Mouse (Mus musculus) CD4-positive helper T cell, adult 2 months (primary cell): Measurements from ENCODE around the gene Wif1.
A peak's percentile ranks its signal among the peaks of the same experiment; 100 is the strongest.

Experiments used
- DNase-seq: peaks from one replicate; pipeline ENCODE4 v3.0.0-alpha.2; 2012; ENCODE audit warnings: low read depth, missing footprints, low spot score

The Wif1 gene

DNA sequence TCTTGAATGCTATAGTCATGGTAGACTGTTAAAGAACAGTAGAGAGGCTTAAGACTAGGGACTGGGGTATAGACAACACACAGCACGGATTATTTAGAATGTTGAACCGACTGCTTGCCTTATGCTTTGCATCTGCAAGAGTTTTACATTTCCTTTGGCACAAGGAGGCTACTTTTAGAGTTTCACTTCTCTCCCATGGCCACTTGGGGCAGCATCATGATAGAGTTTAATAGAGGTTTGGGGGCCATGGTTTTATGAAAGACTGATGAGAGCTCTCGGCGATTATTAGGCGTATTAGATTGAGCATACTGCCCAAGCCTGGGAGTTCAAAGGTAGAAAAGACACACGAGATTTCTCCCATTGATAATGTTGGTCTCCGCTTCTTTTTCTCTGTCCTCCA is 37.0 kb downstream of the Wif1 start:
- no peak for DNase-seq

DNA sequence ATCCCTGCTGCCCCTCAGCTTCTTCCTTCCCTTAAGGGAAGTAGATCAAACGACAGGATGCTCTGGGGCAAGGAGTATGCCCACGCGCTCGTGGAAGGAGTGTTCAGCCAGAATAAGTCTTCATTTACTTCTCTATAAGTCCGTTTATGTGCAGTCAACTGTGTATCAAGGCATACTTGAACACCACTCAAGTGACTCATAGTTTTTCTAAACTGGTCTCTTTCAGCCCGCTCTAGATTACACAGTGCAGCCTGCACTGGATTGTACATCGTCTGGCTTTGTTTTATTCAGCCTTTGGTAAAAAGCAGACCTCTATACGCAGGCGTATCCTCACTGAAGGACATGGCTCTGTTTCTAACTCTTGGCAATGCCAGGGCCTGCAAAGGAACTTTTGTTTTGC is 46.7 kb downstream of the Wif1 start:
- no peak for DNase-seq

DNA sequence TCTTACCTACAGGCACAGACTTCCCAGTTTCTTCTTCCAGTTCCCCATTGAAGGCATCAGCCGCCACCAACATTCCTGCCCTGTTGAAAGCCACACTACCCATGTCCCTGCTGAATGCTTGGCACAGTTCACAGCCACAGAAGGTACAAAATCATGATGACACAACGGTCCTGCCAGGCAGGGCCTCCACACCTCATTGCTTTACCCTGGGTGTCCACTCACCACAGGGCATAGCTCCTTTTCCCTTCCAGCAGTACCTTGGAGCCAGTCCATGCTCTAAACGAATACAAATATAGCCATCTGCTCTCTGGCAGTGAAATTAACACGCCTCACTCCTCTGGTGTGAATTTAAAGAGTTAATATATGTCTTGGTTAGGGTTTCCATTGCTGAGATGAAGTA is 49.1 kb downstream of the Wif1 start:
- no peak for DNase-seq

DNA sequence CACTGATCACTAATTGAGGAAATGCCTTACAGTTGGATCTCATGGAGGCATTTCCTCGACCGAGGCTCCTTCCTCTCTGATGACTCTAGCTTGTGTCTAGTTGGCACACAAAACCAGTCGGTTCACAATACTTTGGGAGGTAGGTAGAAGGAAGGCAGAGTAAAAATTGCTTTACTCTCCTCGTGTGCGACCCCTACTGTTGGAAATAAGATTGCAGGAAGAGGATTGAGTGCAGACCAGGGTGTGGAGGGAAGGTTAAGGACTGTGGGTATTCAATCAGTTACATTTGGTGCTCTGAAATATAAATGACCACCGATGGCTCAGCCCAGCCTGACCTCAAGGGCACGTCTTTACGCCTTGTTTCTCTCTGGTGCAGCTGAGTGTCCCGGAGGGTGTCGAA is 49.8 kb downstream of the Wif1 start:
- no peak for DNase-seq

- DNase-seq = no peak
Observed at GRCm38 (mm10) chr10:121088679-121089078, 54.9 kb downstream of the Wif1 start.

DNA sequence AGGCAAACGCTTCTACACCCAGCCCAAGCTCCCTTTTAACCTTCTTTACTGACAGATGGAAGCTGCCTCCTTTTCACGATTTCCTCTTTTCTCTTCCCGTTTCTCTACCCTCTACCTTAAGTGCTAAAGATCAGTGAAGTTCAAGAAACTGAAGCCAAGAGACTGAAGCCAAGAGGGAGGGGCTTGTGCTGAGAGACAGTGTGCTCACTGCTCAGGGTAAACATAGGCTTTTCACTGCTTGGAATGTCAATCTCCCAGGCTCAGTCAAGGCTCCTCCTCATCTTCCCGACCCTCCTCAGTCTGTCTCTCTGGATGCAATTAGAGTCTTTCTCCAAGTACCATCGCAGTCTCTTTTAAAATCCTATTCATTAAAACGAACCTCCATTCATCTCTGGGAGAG is 55.6 kb downstream of the Wif1 start:
- DNase-seq = no peak

GRCm38 (mm10) chr10:121090006-121090405 is 56.2 kb downstream of the Wif1 start:
- no peak for DNase-seq

DNA sequence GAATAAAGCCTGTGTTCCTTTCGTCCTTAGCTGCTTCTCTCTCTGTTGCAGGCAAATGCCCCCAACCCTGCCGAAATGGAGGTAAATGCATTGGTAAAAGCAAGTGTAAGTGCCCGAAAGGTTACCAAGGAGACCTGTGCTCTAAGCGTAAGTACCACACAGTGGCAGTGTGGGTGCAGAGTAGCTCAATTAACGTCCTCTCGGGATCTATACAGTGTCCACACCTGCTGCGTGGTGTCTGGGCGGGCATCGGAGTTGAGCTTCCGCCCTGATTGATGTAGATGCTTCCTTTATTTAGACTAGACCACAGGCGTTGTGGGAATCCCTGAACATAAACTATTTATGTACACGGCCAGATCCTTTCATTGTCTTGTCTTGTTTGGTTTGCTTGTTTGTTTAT is 62.2 kb downstream of the Wif1 start:
- DNase-seq = no peak

GRCm38 (mm10) chr10:121098263-121098662 is 64.5 kb downstream of the Wif1 start:
- DNase-seq = no peak

DNA sequence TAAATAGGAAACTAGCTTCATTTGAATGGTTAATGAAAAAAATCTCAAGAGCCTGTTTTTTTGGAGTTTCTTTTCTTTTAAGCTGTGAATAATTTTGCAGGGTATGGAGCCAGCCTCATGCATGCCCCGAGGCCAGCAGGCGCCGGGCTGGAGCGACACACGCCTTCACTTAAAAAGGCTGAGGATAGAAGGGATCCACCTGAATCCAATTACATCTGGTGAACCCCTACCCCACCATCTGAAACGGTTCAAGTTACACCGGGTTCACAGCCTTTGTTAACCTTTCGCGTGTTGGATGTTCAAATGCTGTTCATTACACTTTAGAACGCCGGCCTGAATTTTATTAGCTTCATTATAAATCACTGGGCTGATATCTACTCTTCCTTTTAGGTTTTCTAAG is 65.9 kb downstream of the Wif1 start:
- DNase-seq = no peak

DNA sequence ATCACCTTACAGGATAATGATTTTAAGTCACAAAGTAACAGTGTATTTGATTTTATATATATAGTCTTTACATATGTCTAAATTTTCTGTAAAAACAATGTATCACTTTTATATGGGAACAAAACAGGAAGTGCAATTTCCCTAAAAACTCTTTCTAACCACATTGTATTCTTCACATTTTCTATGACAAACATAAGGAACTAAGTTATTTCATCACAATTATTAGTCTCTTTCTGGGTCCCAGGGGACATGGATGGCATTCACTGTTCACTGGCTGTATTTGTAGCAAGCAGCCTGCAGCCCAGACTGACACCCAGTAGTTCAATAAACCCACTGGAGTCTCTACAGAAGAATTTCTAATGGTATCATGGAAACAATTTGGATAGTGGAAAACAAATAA is 82.4 kb downstream of the Wif1 start:
- no peak for DNase-seq

GRCm38 (mm10) chr10:121116636-121117035 is 82.9 kb downstream of the Wif1 start:
- DNase-seq = no peak

DNA sequence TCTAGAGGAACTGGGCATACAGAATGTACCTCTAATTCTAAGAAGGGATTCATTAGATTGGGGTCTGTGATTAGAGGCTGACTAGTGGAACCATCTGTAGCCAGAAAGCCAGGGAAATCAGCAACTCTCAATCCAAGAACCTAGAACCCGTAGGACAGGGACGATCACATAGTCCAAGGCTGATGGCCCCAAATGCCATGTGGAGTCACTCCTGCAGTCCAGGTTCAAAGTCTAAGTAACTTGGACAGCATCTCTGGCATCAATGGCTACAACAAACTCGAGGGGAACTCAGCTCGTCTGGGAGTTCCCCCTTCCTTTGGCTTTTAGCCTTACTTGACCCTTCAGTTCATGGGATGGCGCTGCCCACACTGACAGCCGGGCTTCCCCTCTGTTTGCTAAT is 87.0 kb downstream of the Wif1 start:
- DNase-seq = no peak

- DNase-seq = peak; percentile 36
Observed at GRCm38 (mm10) chr10:121124481-121124880, 90.7 kb downstream of the Wif1 start.

- DNase-seq = no peak
Observed at GRCm38 (mm10) chr10:121129000-121129925, 95.5 kb downstream of the Wif1 start.
